Mouse (Mus musculus) heart, postnatal 0 days (tissue): ENCODE measurements around the gene Ehd1. TPM values are rescaled to one million over a fixed set of nuclear protein-coding genes. Genes with fewer than 3 reads are reported as not detected.
A peak's percentile ranks its signal among the peaks of the same experiment; 100 is the strongest.

Experiments used
- ATAC-seq: fragments of 200-750 bp; cut with Nextera tagmentation; 2 replicates; pipeline ENCODE4 v1.8.0; 2017; ENCODE audit warnings: low read depth, moderate number of reproducible peaks, moderate library complexity; ENCODE audit not compliant: insufficient read depth
- DNase-seq: peaks from one replicate; pipeline ENCODE4 v3.0.0-alpha.2; 2016; ENCODE audit warnings: low spot score
- H3K27ac ChIP-seq: fragments of 300-500 bp; sonication (generic); 2 replicates; pipeline ENCODE4 v1.5.1; 2014; ENCODE audit warnings: low read depth, mild to moderate bottlenecking
- H3K27me3 ChIP-seq: fragments of 300-500 bp; sonication (generic); 2 replicates; pipeline ENCODE4 v1.6.1; 2014; ENCODE audit warnings: low read length, mixed read lengths; ENCODE audit not compliant: control insufficient read depth, insufficient read depth
- H3K36me3 ChIP-seq: fragments of 300-500 bp; sonication (generic); replicated peaks from 2 replicates; pipeline ENCODE4 v1.6.1; 2014; ENCODE audit warnings: low read length, mixed read lengths; ENCODE audit not compliant: control insufficient read depth, insufficient read depth
- H3K4me1 ChIP-seq: fragments of 300-500 bp; sonication (generic); 2 replicates; pipeline ENCODE4 v1.6.1; 2014; ENCODE audit warnings: antibody characterized with exemption; ENCODE audit not compliant: control insufficient read depth, insufficient read depth
- H3K4me2 ChIP-seq: fragments of 300-500 bp; sonication (generic); 2 replicates; pipeline ENCODE4 v1.6.1; 2014; ENCODE audit warnings: low read depth, mild to moderate bottlenecking, low read length, moderate library complexity
- H3K4me3 ChIP-seq: fragments of 300-500 bp; sonication (generic); 2 replicates; pipeline ENCODE4 v1.5.1; 2014; ENCODE audit warnings: low read depth, low read length
- H3K9ac ChIP-seq: fragments of 300-500 bp; sonication (generic); replicated peaks from 2 replicates; pipeline ENCODE4 v1.6.1; 2014; ENCODE audit warnings: low read depth, low read length, mixed read lengths
- H3K9me3 ChIP-seq: fragments of 300-500 bp; sonication (generic); replicated peaks from 2 replicates; pipeline ENCODE4 v1.6.1; 2016; ENCODE audit warnings: low read length; ENCODE audit not compliant: control insufficient read depth
- CTCF ChIP-seq: IDR thresholded peaks from 2 replicates; pipeline ENCODE4 v1.5.1; 2016; ENCODE audit warnings: antibody characterized with exemption, control low read depth, low read depth
- EP300 ChIP-seq: IDR thresholded peaks from 2 replicates; pipeline ENCODE4 v1.6.1; 2016; ENCODE audit warnings: antibody characterized with exemption, low read depth
- WGBS: fragments of 180-500 bp; shearing (Covaris S2); extraction: QIAGEN DNeasy Blood & Tissue Kit; methylation state at CpG from one replicate; pipeline ENCODE4 v1.1.7; 2014; 5-methylcytosine and 5-hydroxymethylcytosine counted together
- polyA plus RNA-seq: library from polyadenylated mRNA; unstranded; fragments of >200 nt; fragmentation: Nextera tagmentation; extraction: Ambion mirVana; gene quantifications from 2 replicates; pipeline ENCODE4 v1.2.1, GENCODE M21; 2015
- total RNA-seq: library from RNA; depleted of rRNA; stranded (reverse); fragments of >200 nt; gene quantifications from 2 replicates; pipeline ENCODE4 v1.2.3, GENCODE M21; 2014; ENCODE audit warnings: low replicate concordance

The Ehd1 gene
- total and polyA plus RNA-seq, 2 experiments from 2014 or later, result 60.3 to 127 TPM

- Histone ChIP-seq H3K27ac (peak overlapping the region; percentile 30; the same call in 1 of the 2 replicates), H3K9ac (no peak overlapping the region), H3K36me3 (peaks cover 52% of the 10 kb centered on the region), H3K27me3 (no peaks in the 10 kb centered on the region), H3K9me3 (no peaks in the 10 kb centered on the region), H3K4me3 (no peak overlapping the region), H3K4me2 (no peak overlapping the region), H3K4me1 (peaks cover 19% of the 10 kb centered on the region)
- 72% methylated on average over 5 of the region's 5 CpGs for WGBS
- TF ChIP-seq CTCF (no peak), EP300 (no peak)
- no peak for ATAC-seq
- no peak for DNase-seq
Observed at GRCm38 (mm10) chr19:6292262-6292661, 15.7 kb downstream of the Ehd1 start.

GRCm38 (mm10) chr19:6294301-6294700 lies 17.8 kb downstream of the Ehd1 start:
- Histone ChIP-seq H3K4me1 (peaks cover 15% of the 10 kb centered on the region; the same call in 1 of the 2 replicates), H3K4me2 (no peak overlapping the region), H3K9ac (no peak overlapping the region), H3K4me3 (no peak overlapping the region), H3K27ac (no peak overlapping the region), H3K36me3 (peaks cover 72% of the 10 kb centered on the region), H3K9me3 (no peaks in the 10 kb centered on the region), H3K27me3 (no peaks in the 10 kb centered on the region)
- TF ChIP-seq CTCF (no peak), EP300 (no peak)
- 91% methylated on average over 17 of the region's 17 CpGs for WGBS
- no peak for DNase-seq
- ATAC-seq, result no peak

GRCm38 (mm10) chr19:6296551-6297210 lies 20.2 kb downstream of the Ehd1 start:
- Histone ChIP-seq H3K9ac (no peak overlapping the region), H3K4me3 (no peak overlapping the region), H3K4me1 (peaks cover 14% of the 10 kb centered on the region; the same call in 1 of the 2 replicates), H3K27me3 (no peaks in the 10 kb centered on the region), H3K36me3 (peaks cover 66% of the 10 kb centered on the region), H3K4me2 (no peak overlapping the region), H3K27ac (0 out of 2 replicates have a peak overlapping the region, but pooled peaks have one; percentile 34), H3K9me3 (no peaks in the 10 kb centered on the region)
- 76% methylated on average over 5 of the region's 5 CpGs for WGBS
- DNase-seq, result no peak
- TF ChIP-seq EP300 (no peak), CTCF (no peak)
- no peak for ATAC-seq

GRCm38 (mm10) chr19:6297641-6298040 lies 21.1 kb downstream of the Ehd1 start:
- Histone ChIP-seq H3K9ac (no peak overlapping the region), H3K4me3 (no peak overlapping the region), H3K27ac (peak overlapping the region; percentile 34; the same call in 1 of the 2 replicates), H3K4me2 (no peak overlapping the region), H3K27me3 (no peaks in the 10 kb centered on the region), H3K9me3 (no peaks in the 10 kb centered on the region), H3K4me1 (peaks cover 11% of the 10 kb centered on the region; the same call in 1 of the 2 replicates), H3K36me3 (peaks cover 66% of the 10 kb centered on the region)
- ATAC-seq, result no peak
- WGBS, result 72% methylated on average over 9 of the region's 9 CpGs
- no peak for DNase-seq
- no peak for TF ChIP-seq EP300
- TF ChIP-seq CTCF, result no peak

- DNase-seq, result no peak
- no peak overlapping the region for H3K9ac ChIP-seq
- no peak overlapping the region for H3K4me3 ChIP-seq
- WGBS, result 62% methylated on average over 4 of the region's 4 CpGs
- peaks cover 61% of the 10 kb centered on the region for H3K36me3 ChIP-seq
- no peak for TF ChIP-seq EP300
- no peak for ATAC-seq
- peak overlapping the region; percentile 87 for H3K27ac ChIP-seq
- H3K4me2 ChIP-seq, result no peak overlapping the region
- H3K27me3 ChIP-seq, result no peaks in the 10 kb centered on the region
- H3K9me3 ChIP-seq, result no peaks in the 10 kb centered on the region
- peaks cover 11% of the 10 kb centered on the region; the same call in 1 of the 2 replicates for H3K4me1 ChIP-seq
Observed at GRCm38 (mm10) chr19:6299003-6299402, 22.5 kb downstream of the Ehd1 start.
